Mouse (Mus musculus) liver, embryonic 11.5 days (tissue): ENCODE measurements around the gene Olfr470. TPM values are rescaled to one million over a fixed set of nuclear protein-coding genes. Genes with fewer than 3 reads are reported as not detected.
"Not testable (repeated sequence)": the region's sequence is repeated elsewhere in the genome, so short reads cannot be mapped to it uniquely, and the experiment has no call there.

Experiments
- ATAC-seq: fragments of 200-750 bp; cut with Nextera tagmentation; replicated peaks from 2 replicates; pipeline ENCODE4 v1.8.0; 2017; ENCODE audit warnings: moderate number of reproducible peaks, mild to moderate bottlenecking, moderate TSS enrichment, moderate library complexity; ENCODE audit not compliant: low FRiP score
- DNase-seq: peaks from one replicate; pipeline ENCODE4 v3.0.0-alpha.2; 2017; ENCODE audit warnings: low spot score
- H3K27ac ChIP-seq: fragments of 300-500 bp; sonication (generic); 2 replicates; pipeline ENCODE4 v1.5.1; 2014; ENCODE audit warnings: mild to moderate bottlenecking, low read depth, low read length, control low read depth
- H3K27me3 ChIP-seq: fragments of 300-500 bp; sonication (generic); replicated peaks from 2 replicates; pipeline ENCODE4 v1.6.1; 2014; ENCODE audit warnings: low read length, mixed read lengths; ENCODE audit not compliant: control insufficient read depth, insufficient read depth
- H3K36me3 ChIP-seq: fragments of 300-500 bp; sonication (generic); 2 replicates; pipeline ENCODE4 v1.6.1; 2014; ENCODE audit warnings: mild to moderate bottlenecking, low read length, moderate library complexity, mixed read lengths; ENCODE audit not compliant: control insufficient read depth, insufficient read depth
- H3K4me1 ChIP-seq: fragments of 300-500 bp; sonication (generic); replicated peaks from 2 replicates; pipeline ENCODE4 v1.6.1; 2014; ENCODE audit warnings: low read length, mixed read lengths; ENCODE audit not compliant: control insufficient read depth, insufficient read depth
- H3K4me2 ChIP-seq: fragments of 300-500 bp; sonication (generic); 2 replicates; pipeline ENCODE4 v1.6.1; 2014; ENCODE audit warnings: mild to moderate bottlenecking, control low read depth, moderate library complexity
- H3K4me3 ChIP-seq: fragments of 300-500 bp; sonication (generic); 2 replicates; pipeline ENCODE4 v1.5.1; 2014; ENCODE audit warnings: low read depth, low read length, control low read depth
- H3K9ac ChIP-seq: fragments of 300-500 bp; sonication (generic); 2 replicates; pipeline ENCODE4 v1.6.1; 2014; ENCODE audit warnings: low read depth, low read length, control low read depth
- H3K9me3 ChIP-seq: fragments of 300-500 bp; sonication (generic); 2 replicates; pipeline ENCODE4 v1.6.1; 2016; ENCODE audit warnings: low read length, inconsistent platforms, mixed read lengths; ENCODE audit not compliant: control insufficient read depth
- WGBS: fragments of 180-500 bp; shearing (Covaris S2); extraction: QIAGEN DNeasy Blood & Tissue Kit; methylation state at CpG from one replicate; pipeline ENCODE4 v1.1.7; 2014; 5-methylcytosine and 5-hydroxymethylcytosine counted together
- polyA plus RNA-seq: library from polyadenylated mRNA; unstranded; fragments of >200 nt; fragmentation: Nextera tagmentation; extraction: Ambion mirVana; gene quantifications from 2 replicates; pipeline ENCODE4 v1.2.1, GENCODE M21; 2014

The Olfr470 gene
- polyA plus RNA-seq, result not detected in 2 replicates

DNA sequence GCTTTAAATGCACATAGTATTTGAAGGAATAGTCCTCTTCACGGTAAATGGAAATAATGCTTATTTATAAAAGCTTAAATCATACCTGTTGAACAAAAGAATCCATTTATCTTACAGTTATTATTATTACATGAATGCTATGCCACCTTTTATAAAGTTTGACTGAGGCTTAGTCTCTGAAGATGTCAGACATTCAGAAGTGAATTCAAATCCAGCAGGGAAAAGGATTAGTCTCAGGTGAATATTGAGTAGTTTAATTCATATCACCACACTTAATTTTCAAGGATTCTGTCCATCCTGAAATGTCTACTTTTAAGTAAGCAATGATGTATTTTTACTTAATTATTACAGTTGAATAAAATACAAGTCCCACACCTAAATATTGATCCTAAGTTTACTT, at the start of gene Olfr470:
Gene Olfr470, minus strand, starts transcription at position 101 of the 400 bp plus-strand sequence.
- DNase-seq, H3K4me3 ChIP-seq, H3K27me3 ChIP-seq, ATAC-seq, H3K4me1 ChIP-seq, H3K36me3 ChIP-seq, H3K27ac ChIP-seq, H3K4me2 ChIP-seq, H3K9me3 ChIP-seq, H3K9ac ChIP-seq: not testable (repeated sequence)
- 80% methylated on average over 1 of the region's 1 CpGs for WGBS

DNA sequence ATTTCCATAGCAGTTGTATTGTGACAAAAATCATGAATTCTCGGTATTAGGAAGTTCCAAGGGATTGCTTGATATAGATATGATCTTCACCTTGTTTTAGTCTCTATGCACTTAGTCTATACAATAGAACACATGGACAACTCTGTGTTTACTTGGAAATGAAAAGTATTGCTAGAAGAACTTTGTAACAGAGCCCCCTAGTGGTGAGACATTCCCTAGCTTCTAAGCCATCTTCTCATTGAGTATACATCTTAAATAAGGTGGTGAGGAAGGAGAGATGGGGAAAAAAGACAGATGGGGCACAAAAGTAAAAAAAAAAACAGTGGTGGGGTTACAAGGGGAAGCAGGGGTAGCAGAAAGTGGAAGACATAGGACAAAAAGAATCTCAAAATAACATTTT, 5.6 kb downstream of the Olfr470 start:
- no peak for DNase-seq
- WGBS, result 73% methylated on average over 1 of the region's 1 CpGs

DNA sequence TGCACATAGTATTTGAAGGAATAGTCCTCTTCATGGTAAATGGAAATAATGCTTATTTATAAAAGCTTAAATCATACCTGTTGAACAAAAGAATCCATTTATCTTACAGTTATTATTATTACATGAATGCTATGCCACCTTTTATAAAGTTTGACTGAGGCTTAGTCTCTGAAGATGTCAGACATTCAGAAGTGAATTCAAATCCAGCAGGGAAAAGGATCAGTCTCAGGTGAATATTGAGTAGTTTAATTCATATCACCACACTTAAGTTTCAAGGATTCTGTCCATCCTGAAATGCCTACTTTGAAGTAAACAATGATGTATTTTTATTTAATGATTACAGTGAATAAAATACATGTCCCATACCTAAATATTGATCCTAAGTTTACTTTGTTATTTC, 21.8 kb downstream of the Olfr470 start, which contains the start of gene Olfr469:
Gene Olfr469, minus strand, starts transcription at position 101 of the 400 bp plus-strand sequence.
- H3K4me2 ChIP-seq, DNase-seq, H3K4me1 ChIP-seq, H3K4me3 ChIP-seq, H3K9ac ChIP-seq, H3K27me3 ChIP-seq, ATAC-seq, H3K27ac ChIP-seq, H3K9me3 ChIP-seq, H3K36me3 ChIP-seq: not testable (repeated sequence)

More for the DNA sequence above, 5.6 kb downstream of the Olfr470 start:
- ATAC-seq, result no peak
- H3K27me3 ChIP-seq, result no peaks in the 10 kb centered on the region
- no peaks in the 10 kb centered on the region for H3K4me1 ChIP-seq
- H3K4me2 ChIP-seq, result no peak overlapping the region
- no peaks in the 10 kb centered on the region for H3K9me3 ChIP-seq
- no peak overlapping the region for H3K4me3 ChIP-seq
- no peak overlapping the region for H3K9ac ChIP-seq
- H3K27ac ChIP-seq, result no peak overlapping the region
- no peaks in the 10 kb centered on the region for H3K36me3 ChIP-seq

DNA sequence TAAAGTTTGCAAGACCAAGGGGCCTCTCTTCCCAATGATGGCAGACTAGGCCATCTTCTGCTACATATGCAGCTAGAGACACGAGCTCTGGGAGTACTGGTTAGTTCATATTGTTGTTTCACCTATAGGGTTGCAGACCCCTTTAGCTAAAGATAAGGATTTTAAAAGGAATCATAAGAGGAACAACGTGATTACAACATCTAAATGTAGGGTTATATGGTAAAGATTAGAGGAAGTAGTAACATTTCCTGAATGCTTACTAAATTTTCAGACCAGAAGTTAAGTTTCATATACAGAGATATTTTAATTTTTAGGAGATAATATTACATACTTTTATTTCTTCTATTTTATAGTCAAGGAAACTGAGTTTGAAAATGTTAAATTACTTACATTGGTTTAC, 23.4 kb downstream of the Olfr470 start:
- WGBS, result 47% methylated on average over 2 of the region's 2 CpGs
- H3K4me3 ChIP-seq, DNase-seq, H3K27me3 ChIP-seq, H3K4me2 ChIP-seq, H3K4me1 ChIP-seq, H3K9me3 ChIP-seq, H3K27ac ChIP-seq, H3K36me3 ChIP-seq, H3K9ac ChIP-seq, ATAC-seq: not testable (repeated sequence)

DNA sequence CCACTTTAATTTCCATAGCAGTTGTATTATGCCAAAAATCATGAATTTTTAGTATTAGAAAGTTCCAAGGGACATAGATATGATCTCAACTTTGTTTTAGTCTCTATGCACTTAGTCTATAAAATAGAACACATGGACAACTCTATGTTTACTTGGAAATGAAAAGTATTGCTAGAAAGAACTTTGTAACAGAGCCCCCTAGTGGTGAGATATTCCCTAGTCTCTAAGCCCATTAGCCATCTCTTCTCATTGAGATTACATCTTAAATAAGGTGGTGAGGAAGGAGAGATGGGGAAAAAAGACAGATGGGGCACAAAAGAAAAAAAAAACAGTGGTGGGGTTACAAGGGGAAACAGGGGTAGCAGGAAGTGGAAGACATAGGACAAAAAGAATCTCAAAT, 27.8 kb downstream of the Olfr470 start:
- H3K4me1 ChIP-seq, result no peaks in the 10 kb centered on the region
- H3K27me3 ChIP-seq, result no peaks in the 10 kb centered on the region
- H3K9me3 ChIP-seq, result no peaks in the 10 kb centered on the region
- no peak overlapping the region for H3K4me3 ChIP-seq
- DNase-seq (no peak), ATAC-seq (no peak)
- H3K4me2 ChIP-seq, result no peak overlapping the region
- H3K27ac ChIP-seq, result no peak overlapping the region
- H3K36me3 ChIP-seq, result no peaks in the 10 kb centered on the region
- no peak overlapping the region for H3K9ac ChIP-seq

DNA sequence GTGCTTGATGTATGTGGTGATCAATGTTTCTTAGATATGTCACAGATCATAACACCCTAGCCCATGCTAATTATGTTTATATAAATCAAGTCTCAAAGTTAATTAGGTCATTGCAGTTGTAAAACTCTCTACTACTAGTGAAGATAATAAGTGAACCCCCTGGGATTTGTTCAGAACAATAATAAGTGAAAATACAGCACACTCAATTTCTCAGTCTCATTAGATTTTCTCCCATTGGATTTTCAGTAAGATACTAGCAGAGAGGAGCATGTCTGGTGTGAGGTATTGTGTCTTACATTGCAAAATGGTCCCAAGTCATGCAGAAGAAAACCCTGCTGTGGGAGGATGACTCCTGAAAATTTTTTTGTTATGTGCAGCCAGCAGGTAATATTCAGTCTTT, 35.3 kb downstream of the Olfr470 start, which contains the start of gene Olfr467:
Gene Olfr467, plus strand, starts transcription at position 301 of the 400 bp plus-strand sequence.
- H3K9ac ChIP-seq, result no peak within 1 kb of the TSS
- H3K4me1 ChIP-seq, result no peaks in the 10 kb centered on the region
- ATAC-seq (no peak), DNase-seq (no peak)
- H3K27ac ChIP-seq, result no peak within 1 kb of the TSS
- H3K4me3 ChIP-seq, result no peak within 1 kb of the TSS
- H3K27me3 ChIP-seq, result no peaks in the 10 kb centered on the region
- H3K4me2 ChIP-seq, result no peak within 1 kb of the TSS
- H3K9me3 ChIP-seq, result no peaks in the 10 kb centered on the region
- no peaks in the 10 kb centered on the region for H3K36me3 ChIP-seq

DNA sequence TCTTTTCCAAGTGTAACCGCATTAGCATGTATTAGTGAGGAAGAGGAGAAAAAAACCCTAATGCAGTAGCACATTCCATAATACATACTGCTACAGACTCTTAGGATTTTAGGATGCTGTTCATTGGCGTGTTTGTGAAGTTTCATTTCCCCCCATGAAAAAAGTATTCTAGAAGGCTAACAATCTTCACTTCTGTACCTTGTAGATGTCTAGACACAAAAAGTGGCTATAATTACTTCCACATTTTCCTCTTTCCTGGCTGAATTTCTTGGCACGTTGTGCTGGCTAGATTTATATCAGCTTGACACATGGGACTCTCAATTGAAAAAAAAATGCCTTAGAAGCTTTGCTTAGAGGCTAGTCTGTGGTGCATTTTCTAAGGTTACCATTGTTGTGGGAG, 45.2 kb downstream of the Olfr470 start:
- Histone ChIP-seq H3K4me3 (no peak overlapping the region), H3K4me1 (no peaks in the 10 kb centered on the region), H3K4me2 (no peak overlapping the region), H3K27ac (no peak overlapping the region), H3K27me3 (no peaks in the 10 kb centered on the region), H3K36me3 (no peaks in the 10 kb centered on the region), H3K9ac (no peak overlapping the region), H3K9me3 (no peaks in the 10 kb centered on the region)
- ATAC-seq, result no peak
- WGBS, result 78% methylated on average over 3 of the region's 3 CpGs
- DNase-seq, result no peak

DNA sequence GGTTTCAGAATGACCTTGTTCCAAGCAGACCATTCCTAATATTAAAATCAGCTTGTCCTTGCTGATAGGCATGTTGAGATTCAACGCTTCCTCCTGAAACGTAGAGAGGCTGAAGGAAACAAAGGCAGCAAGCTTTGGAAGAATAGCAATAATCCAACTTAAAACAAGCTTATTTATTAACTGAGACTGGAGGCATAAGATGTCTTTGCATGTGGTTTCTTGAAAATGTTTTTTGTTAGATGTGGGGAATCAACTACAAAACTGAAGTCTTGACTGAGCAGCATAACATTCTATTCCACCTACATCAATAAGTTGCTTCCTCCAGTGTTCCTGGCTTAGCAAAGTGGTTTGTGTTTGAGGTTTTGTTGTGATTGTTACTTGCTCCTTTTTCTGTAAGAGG, 46.2 kb downstream of the Olfr470 start, which contains the start of gene Ovch2:
Gene Ovch2, minus strand, starts transcription at position 101 of the 400 bp plus-strand sequence.
- no peak within 1 kb of the TSS for H3K4me2 ChIP-seq
- no peak within 1 kb of the TSS for H3K4me3 ChIP-seq
- H3K9me3 ChIP-seq, result no peaks in the 10 kb centered on the region
- H3K27ac ChIP-seq, result no peak within 1 kb of the TSS
- H3K27me3 ChIP-seq, result no peaks in the 10 kb centered on the region
- no peak for ATAC-seq
- no peaks in the 10 kb centered on the region for H3K4me1 ChIP-seq
- 83% methylated on average over 2 of the region's 2 CpGs for WGBS
- DNase-seq, result no peak
- H3K9ac ChIP-seq, result no peak within 1 kb of the TSS
- H3K36me3 ChIP-seq, result no peaks in the 10 kb centered on the region

DNA sequence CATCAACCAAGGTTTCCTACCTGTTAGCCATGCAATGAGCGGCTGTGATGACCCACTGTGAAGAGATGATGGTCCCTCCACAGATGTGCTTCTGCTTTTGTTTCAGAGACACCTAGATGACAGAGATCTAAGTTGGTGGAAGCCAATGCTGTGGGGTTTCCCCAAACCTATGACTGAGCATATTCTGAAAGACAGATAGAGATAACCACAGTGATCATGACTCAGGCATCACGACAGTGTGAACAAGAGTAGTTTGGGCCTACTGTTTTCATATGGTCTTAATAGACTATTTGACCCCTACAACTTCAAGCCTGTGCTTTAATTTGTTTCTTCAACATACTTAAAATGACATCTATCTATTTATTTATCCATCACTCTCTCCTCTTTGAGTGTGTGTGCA, 50.8 kb downstream of the Olfr470 start:
- DNase-seq, result no peak
- no peaks in the 10 kb centered on the region for H3K27me3 ChIP-seq
- no peaks in the 10 kb centered on the region for H3K4me1 ChIP-seq
- ATAC-seq, result no peak
- H3K4me2 ChIP-seq, result no peak overlapping the region
- no peaks in the 10 kb centered on the region for H3K9me3 ChIP-seq
- WGBS, result 73% methylated on average over 2 of the region's 2 CpGs
- no peaks in the 10 kb centered on the region for H3K36me3 ChIP-seq
- no peak overlapping the region for H3K27ac ChIP-seq
- no peak overlapping the region for H3K4me3 ChIP-seq
- H3K9ac ChIP-seq, result no peak overlapping the region
